Mouse (Mus musculus): ENCODE measurements around the gene Olfr155. TPM values are rescaled to one million over a fixed set of nuclear protein-coding genes. Genes with fewer than 3 reads are reported as not detected.

The Olfr155 gene
- total and polyA plus RNA-seq, 3 experiments = not detected

GRCm38 (mm10) chr4:43823845-43824337 lies 27.5 kb upstream of the Olfr155 start, which contains the start of gene Olfr156:
Olfr156 (minus strand) TSS chr4:43823895.
- Histone ChIP-seq H3K9ac (ENCODE audit: control insufficient read depth, low read depth, low read length, poor library complexity, severe bottlenecking) (no peak within 1 kb of the TSS), H3K9me3 (replicated peaks; ENCODE audit: insufficient read depth, low read length) (no peaks in the 10 kb centered on the region), H3K36me3 (ENCODE audit: control insufficient read depth in 1 of 2, insufficient read depth in 2 of 2, low read length in 2 of 2) (no peaks in the 10 kb centered on the region), H3K4me1 (ENCODE audit: control insufficient read depth in 1 of 2, insufficient read depth in 2 of 2, low read length in 2 of 2) (no peaks in the 10 kb centered on the region), H3K4me3 (ENCODE audit: control insufficient read depth in 1 of 2, insufficient read depth in 1 of 2, low read depth in 2 of 2, low read length in 2 of 2) (no peak within 1 kb of the TSS), H3K79me2 (ENCODE audit: control insufficient read depth, insufficient read depth, low read length, poor library complexity) (no peaks in the 10 kb centered on the region), H3K27ac (ENCODE audit: control insufficient read depth, low read depth, low read length) (no peak within 1 kb of the TSS), H3K27me3 (ENCODE audit: control insufficient read depth in 1 of 2, insufficient read depth in 2 of 2, low read length in 2 of 2) (peaks cover 0 to under 1% of the 10 kb centered on the region in 2 experiments; a peak in 3 of 4 replicates)
- TF ChIP-seq CTCF (IDR thresholded peaks at IDR 0.05 in 2 of 3, conservative IDR thresholded peaks at IDR 0.05 in 1 of 3; ENCODE audit: control insufficient read depth in 1 of 3, insufficient read depth in 1 of 3, low read depth in 2 of 3, low read length in 3 of 3, poor library complexity in 1 of 3, severe bottlenecking in 1 of 3) = peak in 1 of 3 experiments; percentile 3; a peak in 1 of 6 replicates
- no peak for TF ChIP-seq EP300 (IDR thresholded peaks at IDR 0.05; ENCODE audit: low read depth in 1 of 2, low read length in 2 of 2)
- DNase-seq (ENCODE audit: low read depth, low spot score) = no peak

GRCm38 (mm10) chr4:43828806-43829205 lies 22.6 kb upstream of the Olfr155 start:
- Histone ChIP-seq H3K27me3 (ENCODE audit: control insufficient read depth in 1 of 2, insufficient read depth in 2 of 2, low read length in 2 of 2) (no peaks in the 10 kb centered on the region; a peak in 1 of 4 replicates), H3K36me3 (ENCODE audit: control insufficient read depth in 1 of 2, insufficient read depth in 2 of 2, low read length in 2 of 2) (no peaks in the 10 kb centered on the region), H3K27ac (ENCODE audit: control insufficient read depth, low read depth, low read length) (no peak overlapping the region), H3K9ac (ENCODE audit: control insufficient read depth, low read depth, low read length, poor library complexity, severe bottlenecking) (no peak overlapping the region), H3K79me2 (ENCODE audit: control insufficient read depth, insufficient read depth, low read length, poor library complexity) (no peaks in the 10 kb centered on the region), H3K4me3 (ENCODE audit: control insufficient read depth in 1 of 2, insufficient read depth in 1 of 2, low read depth in 2 of 2, low read length in 2 of 2) (no peak overlapping the region), H3K4me1 (ENCODE audit: control insufficient read depth in 1 of 2, insufficient read depth in 2 of 2, low read length in 2 of 2) (no peaks in the 10 kb centered on the region), H3K9me3 (replicated peaks; ENCODE audit: insufficient read depth, low read length) (no peaks in the 10 kb centered on the region)
- TF ChIP-seq POLR2AphosphoS2 (IDR thresholded peaks at IDR 0.05; ENCODE audit: low read length) (no peak), CTCF (IDR thresholded peaks at IDR 0.05 in 2 of 3, conservative IDR thresholded peaks at IDR 0.05 in 1 of 3; ENCODE audit: control insufficient read depth in 1 of 3, insufficient read depth in 1 of 3, low read depth in 2 of 3, low read length in 3 of 3, poor library complexity in 1 of 3, severe bottlenecking in 1 of 3) (no peak), MYB (IDR thresholded peaks at IDR 0.05; ENCODE audit: low read depth, low read length) (no peak), MAZ (IDR thresholded peaks at IDR 0.05; ENCODE audit: low read depth, low read length) (no peak), GABPA (IDR thresholded peaks at IDR 0.05; ENCODE audit: low read depth, low read length) (no peak), ELF1 (IDR thresholded peaks at IDR 0.05; ENCODE audit: low read depth, low read length) (no peak), GATA1 (IDR thresholded peaks at IDR 0.05; ENCODE audit: low read depth, low read length) (no peak), BHLHE40 (IDR thresholded peaks at IDR 0.05; ENCODE audit: borderline replicate concordance, low read depth, low read length) (no peak), ZNF384 (IDR thresholded peaks at IDR 0.05; ENCODE audit: low read depth, low read length) (no peak)
- DNase-seq (ENCODE audit: low read depth, low spot score) = no peak

DNA sequence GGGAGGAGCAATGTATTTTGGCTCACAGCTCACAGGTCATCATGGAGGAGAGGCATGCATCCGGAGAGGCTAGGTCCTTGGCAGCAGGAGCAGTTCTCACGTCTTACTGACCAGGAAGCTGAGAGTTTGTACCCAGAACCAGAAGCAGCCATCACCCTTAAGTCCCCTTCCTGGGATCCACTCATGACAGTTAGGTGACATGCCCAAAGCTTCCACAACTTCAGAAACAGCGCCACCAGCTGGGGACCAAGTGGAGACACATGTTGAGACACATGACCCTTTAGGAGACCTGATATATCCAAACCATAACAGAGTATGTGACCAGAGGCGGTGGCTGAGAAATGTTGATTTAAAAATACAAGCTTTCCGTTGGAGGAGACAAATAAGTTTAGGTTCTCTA lies 19.3 kb upstream of the Olfr155 start:
- no peaks in the 10 kb centered on the region for H3K79me2 ChIP-seq (ENCODE audit: control insufficient read depth, insufficient read depth, low read length, poor library complexity)
- no peak overlapping the region for H3K9ac ChIP-seq (ENCODE audit: control insufficient read depth, low read depth, low read length, poor library complexity, severe bottlenecking)
- peak; percentile 41 for DNase-seq (ENCODE audit: low read depth, low spot score)
- no peak overlapping the region for H3K27ac ChIP-seq (ENCODE audit: control insufficient read depth, low read depth, low read length)
- H3K4me3 ChIP-seq (ENCODE audit: control insufficient read depth in 1 of 2, insufficient read depth in 1 of 2, low read depth in 2 of 2, low read length in 2 of 2) = no peak overlapping the region
- TF ChIP-seq UBTF (IDR thresholded peaks at IDR 0.05; ENCODE audit: borderline replicate concordance, insufficient read depth, low read depth, low read length) (no peak), NRF1 (IDR thresholded peaks at IDR 0.05; ENCODE audit: insufficient read depth, low read depth, low read length, poor library complexity, severe bottlenecking) (no peak), CHD2 (IDR thresholded peaks at IDR 0.05; ENCODE audit: low read length) (no peak), SIN3A (IDR thresholded peaks at IDR 0.05; ENCODE audit: low read length) (no peak), MAX (IDR thresholded peaks at IDR 0.05; ENCODE audit: low read length) (no peak), RAD21 (IDR thresholded peaks at IDR 0.05; ENCODE audit: low read depth, low read length) (peak; percentile 20; the same call in 1 of the 2 replicates), MEF2A (IDR thresholded peaks at IDR 0.05; ENCODE audit: extremely low read depth, insufficient replicate concordance, low read depth, low read length, poor library complexity, severe bottlenecking) (no peak), CTCF (IDR thresholded peaks at IDR 0.05 in 2 of 3, conservative IDR thresholded peaks at IDR 0.05 in 1 of 3; ENCODE audit: control insufficient read depth in 1 of 3, insufficient read depth in 1 of 3, low read depth in 2 of 3, low read length in 3 of 3, poor library complexity in 1 of 3, severe bottlenecking in 1 of 3) (peak; percentile 45 to 51 (median 49)), GATA1 (IDR thresholded peaks at IDR 0.05; ENCODE audit: low read depth, low read length) (no peak), SMC3 (IDR thresholded peaks at IDR 0.05; ENCODE audit: low read depth, low read length) (peak; percentile 46)
- H3K9me3 ChIP-seq (replicated peaks; ENCODE audit: insufficient read depth, low read length) = no peaks in the 10 kb centered on the region
- H3K4me1 ChIP-seq (ENCODE audit: control insufficient read depth in 1 of 2, insufficient read depth in 2 of 2, low read length in 2 of 2) = no peaks in the 10 kb centered on the region
- no peaks in the 10 kb centered on the region; a peak in 1 of 4 replicates for H3K27me3 ChIP-seq (ENCODE audit: control insufficient read depth in 1 of 2, insufficient read depth in 2 of 2, low read length in 2 of 2)
- H3K36me3 ChIP-seq (ENCODE audit: control insufficient read depth in 1 of 2, insufficient read depth in 2 of 2, low read length in 2 of 2) = no peaks in the 10 kb centered on the region
